Mouse (Mus musculus) CH12.LX (cell line): ENCODE measurements around the gene Aurkaip1. TPM values are rescaled to one million over a fixed set of nuclear protein-coding genes. Genes with fewer than 3 reads are reported as not detected.

Experiments used
- DNase-seq: peaks from one replicate; pipeline ENCODE4 v3.0.0-alpha.2; 2013; ENCODE audit errors: extremely low read depth
- H3K27ac ChIP-seq: 2 replicates; pipeline ENCODE4 v1.5.1; 2012; ENCODE audit warnings: low read depth, mild to moderate bottlenecking, control low read depth, moderate library complexity; ENCODE audit not compliant: insufficient read depth
- H3K27me3 ChIP-seq: replicated peaks from 2 replicates; pipeline ENCODE3; 2012; ENCODE audit warnings: inconsistent platforms
- H3K36me3 ChIP-seq, 2 experiments: replicated peaks in 1 of 2; 2 replicates each; pipeline versions ENCODE3 to v1.6.1; 2012; ENCODE audit warnings: inconsistent platforms in 1 of 2, low read length in 1 of 2, mild to moderate bottlenecking in 1 of 2, mixed read lengths in 1 of 2, moderate library complexity in 1 of 2; ENCODE audit not compliant: control insufficient read depth in 1 of 2, insufficient read depth in 1 of 2
- H3K4me1 ChIP-seq, 2 experiments: 2 replicates each; pipeline ENCODE4 v1.6.1; 2012; ENCODE audit warnings: inconsistent platforms in 1 of 2, moderate library complexity in 1 of 2; ENCODE audit not compliant: insufficient read depth in 2 of 2, control insufficient read depth in 1 of 2
- H3K4me2 ChIP-seq: 2 replicates; pipeline ENCODE4 v1.6.1; 2012; ENCODE audit warnings: low read depth, mild to moderate bottlenecking, control low read depth; ENCODE audit not compliant: poor library complexity, insufficient read depth, severe bottlenecking
- H3K4me3 ChIP-seq, 3 experiments: fragments of 150-350 bp in 1 of 3; sonication (generic) in 1 of 3; replicated peaks in 1 of 3; 2 replicates each; pipeline versions ENCODE3 to v1.5.1; 2011 to 2012; ENCODE audit warnings: low read depth in 2 of 3, low read length in 2 of 3, mild to moderate bottlenecking in 2 of 3, moderate library complexity in 2 of 3, control low read depth in 1 of 3, improper control_type of control experiment in 1 of 3, inconsistent platforms in 1 of 3, mixed read lengths in 1 of 3; ENCODE audit not compliant: poor library complexity in 1 of 3
- H3K79me2 ChIP-seq: replicated peaks from 2 replicates; pipeline ENCODE4 v1.6.1; 2012; ENCODE audit warnings: mild to moderate bottlenecking, moderate library complexity; ENCODE audit not compliant: control insufficient read depth, poor library complexity, insufficient read depth, severe bottlenecking; ENCODE audit errors: extremely low read depth
- H3K9ac ChIP-seq: 2 replicates; pipeline ENCODE4 v1.6.1; 2012; ENCODE audit warnings: low read depth, mild to moderate bottlenecking, control low read depth, moderate library complexity; ENCODE audit not compliant: insufficient read depth
- H3K9me3 ChIP-seq: replicated peaks from 2 replicates; pipeline ENCODE3; 2012; ENCODE audit warnings: low read length, inconsistent platforms, mixed read lengths
- CTCF ChIP-seq, 2 experiments: IDR thresholded peaks in 1 of 2; conservative IDR thresholded peaks in 1 of 2; 2 replicates each; pipeline ENCODE4 v1.5.1; 2011 to 2012; ENCODE audit warnings: low read depth in 2 of 2, low read length in 2 of 2, improper control_type of control experiment in 1 of 2, inconsistent platforms in 1 of 2, mild to moderate bottlenecking in 1 of 2, moderate library complexity in 1 of 2
- ELF1 ChIP-seq: IDR thresholded peaks from 2 replicates; pipeline ENCODE4 v1.6.1; 2014; ENCODE audit warnings: low read depth, mild to moderate bottlenecking, inconsistent platforms, low read length, improper control_type of control experiment
- EP300 ChIP-seq: IDR thresholded peaks from 2 replicates; pipeline ENCODE4 v1.6.1; 2011; ENCODE audit warnings: low read length, improper control_type of control experiment
- ETS1 ChIP-seq: conservative IDR thresholded peaks from 2 replicates; pipeline ENCODE4 v1.6.1; 2012; ENCODE audit warnings: low read depth, mild to moderate bottlenecking, inconsistent platforms, low read length, improper control_type of control experiment, moderate library complexity
- JUN ChIP-seq: IDR thresholded peaks from 2 replicates; pipeline ENCODE4 v1.6.1; 2011; ENCODE audit warnings: low read depth, mild to moderate bottlenecking, low read length, improper control_type of control experiment, moderate library complexity; ENCODE audit not compliant: insufficient read depth
- KAT2A ChIP-seq: IDR thresholded peaks from 2 replicates; pipeline ENCODE4 v1.6.1; 2012; ENCODE audit warnings: low read length, improper control_type of control experiment, inconsistent platforms; ENCODE audit not compliant: insufficient replicate concordance
- NRF1 ChIP-seq: IDR thresholded peaks from 2 replicates; pipeline ENCODE4 v1.6.1; 2014; ENCODE audit warnings: low read depth, mild to moderate bottlenecking, inconsistent platforms, low read length, improper control_type of control experiment, moderate library complexity
- PAX5 ChIP-seq: IDR thresholded peaks from 2 replicates; pipeline ENCODE4 v1.6.1; 2012; ENCODE audit warnings: low read length, inconsistent platforms, mixed read lengths
- RAD21 ChIP-seq: IDR thresholded peaks from 2 replicates; pipeline ENCODE4 v1.6.1; 2011; ENCODE audit warnings: low read depth, mild to moderate bottlenecking, low read length, improper control_type of control experiment, moderate library complexity
- SIN3A ChIP-seq: IDR thresholded peaks from 2 replicates; pipeline ENCODE4 v1.6.1; 2012; ENCODE audit warnings: low read length, improper control_type of control experiment, inconsistent platforms
- TCF12 ChIP-seq: IDR thresholded peaks from 2 replicates; pipeline ENCODE4 v1.6.1; 2014; ENCODE audit warnings: low read depth, mild to moderate bottlenecking, inconsistent platforms, low read length, improper control_type of control experiment
- UBTF ChIP-seq: IDR thresholded peaks from 2 replicates; pipeline ENCODE4 v1.6.1; 2012; ENCODE audit warnings: low read depth, mild to moderate bottlenecking, inconsistent platforms, low read length, improper control_type of control experiment, moderate library complexity
- USF1 ChIP-seq: IDR thresholded peaks from 2 replicates; pipeline ENCODE4 v1.6.1; 2014; ENCODE audit warnings: low read depth, mild to moderate bottlenecking, inconsistent platforms, low read length, improper control_type of control experiment
- ZC3H11A ChIP-seq: IDR thresholded peaks from 2 replicates; pipeline ENCODE4 v1.6.1; 2012; ENCODE audit warnings: low read depth, mild to moderate bottlenecking, inconsistent platforms, low read length, improper control_type of control experiment
- ZKSCAN1 ChIP-seq: IDR thresholded peaks from 2 replicates; pipeline ENCODE4 v1.6.1; 2012; ENCODE audit warnings: low read depth, inconsistent platforms, low read length, improper control_type of control experiment, borderline replicate concordance
- ZMIZ1 ChIP-seq: IDR thresholded peaks from 2 replicates; pipeline ENCODE4 v1.6.1; 2012; ENCODE audit warnings: low read depth, mild to moderate bottlenecking, inconsistent platforms, low read length, improper control_type of control experiment
- dilution Hi-C: fragments of 300-500 bp; cut with MboI; formaldehyde crosslinking; loops from 2 replicates; pipeline ENCODE4 v1.14.3; 2020; ENCODE audit warnings: low sequenced_read_pairs; ENCODE audit not compliant: extremely low pct_unique_long_range_greater_than_20kb, extremely low pct_ligation_motif_present
- in situ Hi-C: fragments of 300-500 bp; cut with MboI; formaldehyde crosslinking; loops from 3 replicates; pipeline ENCODE4 v1.14.3; 2019; ENCODE audit warnings: low sequenced_read_pairs, low pct_ligation_motif_present, low pct_unique_long_range_greater_than_20kb, mixed read lengths
- polyA plus RNA-seq: library from polyadenylated mRNA; unstranded; fragments of >175 nt; gene quantifications from 2 replicates; pipeline ENCODE4 v1.2.1, GENCODE M21; 2012; ENCODE audit warnings: low read depth; ENCODE audit not compliant: insufficient read length
- total RNA-seq, 2 experiments: library from RNA; depleted of rRNA; stranded (reverse); fragments of 300-350 nt in 1 of 2; fragments of >200 nt in 1 of 2; gene quantifications; 2 replicates each; pipeline ENCODE4 v1.2.3; 2012 to 2014

Aurkaip1 gene
- total and polyA plus RNA-seq, 3 experiments = 141 to 162 (median 149) TPM

- no peak for TF ChIP-seq CTCF (conservative IDR thresholded peaks at IDR 0.05 in 1 of 2, IDR thresholded peaks at IDR 0.05 in 1 of 2; ENCODE audit: low read depth in 2 of 2, low read length in 2 of 2)
Observed at GRCm38 (mm10) chr4:155851951-155852411, 20.9 kb downstream of the Aurkaip1 start (continued).

- Histone ChIP-seq H3K9ac (no peak overlapping the region), H3K4me2 (no peak overlapping the region), H3K27ac (no peak overlapping the region), H3K79me2 (peaks cover 18% of the 10 kb centered on the region), H3K9me3 (no peaks in the 10 kb centered on the region)
- TF ChIP-seq NRF1 = no peak
- no peak for TF ChIP-seq RAD21
- TF ChIP-seq ZKSCAN1 = no peak
- TF ChIP-seq ZC3H11A = no peak
- TF ChIP-seq PAX5 = no peak
- TF ChIP-seq EP300 = no peak
- TF ChIP-seq SIN3A = no peak
- TF ChIP-seq ELF1 = no peak
- TF ChIP-seq KAT2A = no peak
- no peak for TF ChIP-seq TCF12
- TF ChIP-seq UBTF = no peak
- TF ChIP-seq, all 38 proteins: peak for 0
- dilution Hi-C loops = no loop called here
- in situ Hi-C loops = no loop called here
- H3K36me3 ChIP-seq = peaks cover 49 to 77% of the 10 kb centered on the region in 2 experiments
- DNase-seq = no peak
- peaks cover 17 to 47% of the 10 kb centered on the region in 2 experiments for H3K4me1 ChIP-seq
- H3K27me3 ChIP-seq = no peaks in the 10 kb centered on the region
- no peak overlapping the region for H3K4me3 ChIP-seq
Observed at GRCm38 (mm10) chr4:155853421-155853820, 22.3 kb downstream of the Aurkaip1 start.

- TF ChIP-seq ETS1 = no peak
- TF ChIP-seq USF1 = no peak
- no peak for TF ChIP-seq ZMIZ1
- TF ChIP-seq JUN = no peak
- Histone ChIP-seq H3K9ac (no peak overlapping the region), H3K4me1 (peaks cover 14 to 31% of the 10 kb centered on the region in 2 experiments), H3K27me3 (no peaks in the 10 kb centered on the region), H3K9me3 (no peaks in the 10 kb centered on the region), H3K36me3 (peaks cover 60 to 90% of the 10 kb centered on the region in 2 experiments), H3K27ac (no peak overlapping the region), H3K4me3 (no peak overlapping the region), H3K79me2 (peaks cover 4% of the 10 kb centered on the region; the same call in 1 of the 2 replicates), H3K4me2 (no peak overlapping the region)
- DNase-seq = no peak
- in situ Hi-C loops (no loop called here), dilution Hi-C loops (no loop called here)
Observed at GRCm38 (mm10) chr4:155854991-155855390, 23.9 kb downstream of the Aurkaip1 start.
